Mouse (Mus musculus) midbrain, embryonic 11.5 days (tissue): Measurements from ENCODE around the gene Swi5. TPM values are rescaled to one million over a fixed set of nuclear protein-coding genes. Genes with fewer than 3 reads are reported as not detected.

ENCODE experiments used
- ATAC-seq: fragments of 200-750 bp; cut with Nextera tagmentation; 2 replicates; pipeline ENCODE4 v1.8.0; 2017; ENCODE audit warnings: moderate TSS enrichment, moderate library complexity; ENCODE audit not compliant: low FRiP score
- DNase-seq: peaks from one replicate; pipeline ENCODE4 v3.0.0; 2015; ENCODE audit warnings: low spot score; ENCODE audit errors: missing footprints
- H3K27ac ChIP-seq: fragments of 300-500 bp; sonication (generic); 2 replicates; pipeline ENCODE4 v1.5.1; 2014; ENCODE audit warnings: low read depth, low read length
- H3K27me3 ChIP-seq: fragments of 300-500 bp; sonication (generic); 2 replicates; pipeline ENCODE4 v1.6.1; 2014; ENCODE audit warnings: mild to moderate bottlenecking, low read length, moderate library complexity, mixed read lengths; ENCODE audit not compliant: control insufficient read depth, insufficient read depth
- H3K36me3 ChIP-seq: fragments of 300-500 bp; sonication (generic); 2 replicates; pipeline ENCODE4 v1.6.1; 2014; ENCODE audit warnings: mild to moderate bottlenecking, low read length, moderate library complexity, mixed read lengths; ENCODE audit not compliant: control insufficient read depth, insufficient read depth
- H3K4me1 ChIP-seq: fragments of 300-500 bp; sonication (generic); 2 replicates; pipeline ENCODE4 v1.6.1; 2014; ENCODE audit warnings: low read length; ENCODE audit not compliant: control insufficient read depth, insufficient read depth
- H3K4me2 ChIP-seq: fragments of 300-500 bp; sonication (generic); 2 replicates; pipeline ENCODE4 v1.6.1; 2014; ENCODE audit warnings: mild to moderate bottlenecking, moderate library complexity
- H3K4me3 ChIP-seq: fragments of 300-500 bp; sonication (generic); 2 replicates; pipeline ENCODE4 v1.5.1; 2014; ENCODE audit warnings: low read depth, low read length
- H3K9ac ChIP-seq: fragments of 300-500 bp; sonication (generic); 2 replicates; pipeline ENCODE4 v1.6.1; 2014; ENCODE audit warnings: low read length
- H3K9me3 ChIP-seq: fragments of 300-500 bp; sonication (generic); 2 replicates; pipeline ENCODE4 v1.6.1; 2016; ENCODE audit warnings: low read length; ENCODE audit not compliant: control insufficient read depth
- WGBS: fragments of 180-500 bp; shearing (Covaris S2); extraction: QIAGEN DNeasy Blood & Tissue Kit; methylation state at CpG from one replicate; pipeline ENCODE4 v1.1.7; 2014; 5-methylcytosine and 5-hydroxymethylcytosine counted together
- polyA plus RNA-seq: library from polyadenylated mRNA; unstranded; fragments of >200 nt; fragmentation: Nextera tagmentation; extraction: Ambion mirVana; gene quantifications from 2 replicates; pipeline ENCODE4 v1.2.1, GENCODE M21; 2014

Swi5 gene
- polyA plus RNA-seq, 1 experiment from 2014 or later = 417 TPM

DNA sequence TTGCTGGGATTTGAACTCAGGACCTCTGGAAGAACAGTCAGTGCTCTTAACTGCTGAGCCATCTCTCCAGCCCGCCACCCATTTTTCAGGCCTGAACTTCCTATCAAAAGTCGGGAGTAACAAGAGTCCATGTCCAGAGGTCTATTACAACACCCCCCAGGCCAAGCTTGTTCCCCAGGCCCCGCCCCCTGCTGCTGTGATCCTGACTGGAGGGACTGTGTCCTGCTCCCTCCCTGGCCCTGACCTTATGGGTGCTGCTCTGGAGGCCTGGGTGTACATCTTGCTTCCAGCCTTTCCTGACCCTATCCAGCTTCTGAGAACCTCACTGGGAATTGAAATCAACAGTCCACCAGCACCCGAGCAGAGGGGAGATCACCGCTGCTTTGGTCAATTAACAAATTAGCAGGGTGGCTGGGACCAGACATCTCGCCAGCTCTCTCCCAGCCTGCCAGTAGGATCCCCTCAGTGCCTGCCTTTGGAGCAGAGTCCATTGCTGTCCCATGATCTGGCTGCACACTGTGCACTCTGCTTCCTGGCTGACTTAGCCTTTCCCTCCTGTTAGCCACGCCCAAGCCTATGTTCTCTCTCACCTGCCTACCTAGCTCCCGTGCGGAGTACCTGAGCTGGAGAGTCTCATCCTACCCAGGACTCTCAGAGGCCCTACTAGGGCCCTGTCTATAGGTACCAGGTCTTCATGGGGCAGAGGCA, 33.9 kb upstream of the Swi5 start:
- Histone ChIP-seq H3K9ac (no peak overlapping the region), H3K4me3 (no peak overlapping the region), H3K9me3 (no peaks in the 10 kb centered on the region), H3K4me1 (peaks cover 20% of the 10 kb centered on the region), H3K36me3 (no peaks in the 10 kb centered on the region), H3K27ac (no peak overlapping the region), H3K27me3 (peaks cover 5% of the 10 kb centered on the region; the same call in 1 of the 2 replicates), H3K4me2 (no peak overlapping the region)
- no peak for DNase-seq
- ATAC-seq = no peak
- 78% methylated on average over 9 of the region's 9 CpGs for WGBS

DNA sequence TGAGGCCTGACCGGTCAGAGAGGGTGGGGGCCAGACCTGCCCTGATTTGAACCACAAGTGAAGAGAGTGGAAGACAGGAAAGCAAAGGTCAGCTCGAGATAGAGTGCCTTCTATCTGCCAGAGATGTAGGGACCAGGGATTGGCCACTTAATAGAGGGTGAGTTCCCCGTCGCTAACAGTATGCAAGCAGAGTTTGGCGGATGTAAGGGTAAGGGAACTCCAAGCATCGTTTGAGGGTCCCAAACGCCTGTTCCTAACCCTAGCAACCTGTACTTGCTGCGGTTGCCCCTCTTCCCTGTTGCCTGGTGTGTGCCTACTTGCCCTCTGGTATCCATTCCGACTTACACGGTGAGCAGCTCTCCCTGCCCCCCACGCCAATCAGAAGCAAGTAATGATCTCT, 32.8 kb upstream of the Swi5 start:
- no peaks in the 10 kb centered on the region for H3K36me3 ChIP-seq
- H3K27ac ChIP-seq = no peak overlapping the region
- no peak overlapping the region for H3K9ac ChIP-seq
- H3K27me3 ChIP-seq = peaks cover 6% of the 10 kb centered on the region
- no peak overlapping the region for H3K4me3 ChIP-seq
- 75% methylated on average over 11 of the region's 11 CpGs for WGBS
- H3K9me3 ChIP-seq = no peaks in the 10 kb centered on the region
- DNase-seq (no peak), ATAC-seq (no peak)
- peaks cover 24% of the 10 kb centered on the region for H3K4me1 ChIP-seq
- H3K4me2 ChIP-seq = no peak overlapping the region

DNA sequence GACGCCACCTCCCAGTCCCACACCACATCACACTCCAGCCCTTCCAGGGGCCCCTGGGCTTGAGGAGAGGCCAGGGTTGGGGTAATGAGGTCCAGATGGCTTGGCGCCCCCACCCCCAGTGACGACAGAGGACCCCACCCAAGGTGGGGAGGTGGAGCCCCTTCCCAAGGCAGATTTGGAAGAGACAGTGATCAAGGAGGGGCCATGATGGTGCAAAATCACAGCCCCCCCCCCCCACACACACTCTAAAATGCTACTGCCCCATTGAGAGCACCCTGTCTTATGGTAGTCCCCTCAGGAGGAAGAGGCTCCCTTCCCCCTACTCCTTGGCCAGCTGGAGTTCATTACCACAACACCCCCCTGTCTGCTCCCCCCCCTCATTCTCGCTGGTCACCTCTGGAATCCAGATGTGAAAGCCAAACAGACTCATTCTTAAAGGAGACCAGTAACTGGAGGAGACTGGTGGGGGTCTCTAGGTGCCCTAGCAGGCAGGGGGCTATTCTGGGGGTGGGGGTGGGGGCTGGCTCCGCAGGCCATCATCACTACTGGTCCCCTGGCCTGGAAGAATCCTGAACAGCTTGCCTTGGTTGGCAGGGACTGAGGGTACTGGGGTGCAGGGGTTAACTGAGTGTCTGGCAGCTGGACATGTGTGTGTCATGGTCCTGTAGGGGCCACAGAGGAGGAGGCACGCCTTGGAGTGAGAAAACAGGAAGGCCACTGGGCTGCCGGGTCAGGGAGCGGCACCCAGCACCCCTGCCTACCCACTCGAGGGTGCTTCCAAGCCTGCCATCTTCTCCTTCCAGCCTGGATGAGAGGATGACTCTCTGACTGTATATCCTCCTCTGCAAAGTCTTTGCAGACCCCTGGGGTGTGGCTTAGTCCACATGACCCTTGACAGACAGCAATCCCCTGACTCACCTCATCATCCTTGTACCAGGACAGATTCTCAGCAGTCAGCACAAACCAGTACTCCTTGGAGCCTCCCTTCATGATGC, 32.0 kb upstream of the Swi5 start:
- ATAC-seq (no peak), DNase-seq (no peak)
- H3K27me3 ChIP-seq = peaks cover 8% of the 10 kb centered on the region
- H3K4me3 ChIP-seq = no peak overlapping the region
- H3K9me3 ChIP-seq = no peaks in the 10 kb centered on the region
- no peak overlapping the region for H3K4me2 ChIP-seq
- H3K27ac ChIP-seq = no peak overlapping the region
- H3K36me3 ChIP-seq = no peaks in the 10 kb centered on the region
- 53% methylated on average over 9 of the region's 9 CpGs for WGBS
- H3K9ac ChIP-seq = no peak overlapping the region
- H3K4me1 ChIP-seq = peaks cover 28% of the 10 kb centered on the region

DNA sequence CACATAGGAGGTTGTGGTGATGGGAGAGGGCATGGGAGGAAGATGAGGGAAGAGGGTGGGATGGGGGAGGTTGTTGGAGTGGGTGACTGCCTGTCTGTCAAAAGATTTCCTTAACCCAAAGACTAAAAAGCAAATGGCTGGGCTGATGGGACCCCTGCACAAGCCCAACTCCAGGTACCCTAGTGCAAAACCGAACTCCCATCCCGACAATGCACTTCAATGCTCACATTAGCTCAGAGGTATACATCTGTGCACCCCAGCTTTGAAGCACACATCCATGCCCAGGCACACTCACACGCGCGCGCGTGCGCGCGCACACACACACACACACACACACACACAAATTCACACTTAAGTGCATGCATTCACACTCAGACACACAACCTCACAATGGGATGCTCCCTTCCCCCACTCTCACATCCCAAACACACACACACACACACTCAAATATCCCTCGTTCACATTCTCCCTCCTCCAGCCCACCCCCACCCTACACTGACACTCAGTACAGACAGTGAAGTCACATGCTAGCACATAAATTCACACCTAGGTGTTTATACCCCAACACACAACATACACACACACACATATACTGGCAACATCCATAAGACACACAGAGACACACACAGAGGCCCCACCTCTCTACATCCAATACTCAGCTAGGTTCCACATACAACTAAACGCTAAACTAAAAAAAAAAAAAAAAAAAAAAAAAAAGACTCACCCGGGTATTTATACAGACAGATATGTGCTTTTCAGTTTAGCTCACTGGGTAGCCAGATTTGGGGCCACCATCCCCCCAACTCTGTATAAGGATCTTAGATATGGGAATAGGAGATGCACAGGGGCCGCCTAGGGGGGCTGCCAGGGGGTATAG, 31.1 kb upstream of the Swi5 start:
- no peaks in the 10 kb centered on the region for H3K9me3 ChIP-seq
- H3K27ac ChIP-seq = no peak overlapping the region
- H3K27me3 ChIP-seq = peaks cover 8% of the 10 kb centered on the region
- H3K9ac ChIP-seq = no peak overlapping the region; the same call in 1 of the 2 replicates
- ATAC-seq (no peak), DNase-seq (peak; percentile 81)
- H3K4me3 ChIP-seq = no peak overlapping the region
- WGBS = 76% methylated on average over 14 of the region's 14 CpGs
- peaks cover 28% of the 10 kb centered on the region for H3K4me1 ChIP-seq
- no peaks in the 10 kb centered on the region for H3K36me3 ChIP-seq
- H3K4me2 ChIP-seq = peak overlapping the region; percentile 37

DNA sequence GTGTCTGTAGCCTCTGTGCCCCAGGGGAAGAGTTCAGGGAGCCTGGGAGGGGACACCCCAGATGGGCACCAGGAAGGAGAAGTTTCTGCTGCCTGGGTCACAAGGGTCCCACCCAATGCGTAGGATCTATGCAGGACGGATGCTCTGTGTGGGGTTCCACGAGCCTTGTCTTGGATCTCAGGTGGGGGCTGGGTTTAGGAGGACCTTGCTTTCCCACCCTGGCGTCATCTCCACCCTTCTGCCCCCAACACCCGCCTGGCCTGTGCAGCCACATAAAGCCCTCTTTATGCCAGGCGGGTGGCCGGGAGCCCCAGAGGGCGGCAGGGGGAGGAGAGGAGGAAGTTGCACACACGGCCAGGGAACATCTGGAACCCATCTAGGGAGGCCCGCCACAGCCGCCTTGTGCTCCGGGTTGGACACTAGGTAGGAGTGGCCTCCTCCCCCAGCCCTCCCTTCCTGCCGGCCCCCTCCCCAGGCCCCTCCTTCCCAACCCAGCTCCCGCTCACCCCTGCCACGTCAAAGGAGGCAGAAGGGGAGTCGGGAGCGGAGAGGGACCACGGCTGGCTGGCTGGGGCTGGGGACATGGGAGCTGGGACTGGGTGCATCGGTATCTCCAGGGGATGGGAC, 30.0 kb upstream of the Swi5 start:
- H3K27me3 ChIP-seq = peaks cover 8% of the 10 kb centered on the region
- no peaks in the 10 kb centered on the region for H3K36me3 ChIP-seq
- 14% methylated on average over 19 of the region's 19 CpGs for WGBS
- DNase-seq (peak; percentile 91), ATAC-seq (peak; percentile 56)
- peak overlapping the region; percentile 13 for H3K4me3 ChIP-seq
- no peaks in the 10 kb centered on the region for H3K9me3 ChIP-seq
- peak overlapping the region; percentile 37 for H3K4me2 ChIP-seq
- peaks cover 22% of the 10 kb centered on the region for H3K4me1 ChIP-seq
- H3K27ac ChIP-seq = no peak overlapping the region
- H3K9ac ChIP-seq = peak overlapping the region; percentile 49

DNA sequence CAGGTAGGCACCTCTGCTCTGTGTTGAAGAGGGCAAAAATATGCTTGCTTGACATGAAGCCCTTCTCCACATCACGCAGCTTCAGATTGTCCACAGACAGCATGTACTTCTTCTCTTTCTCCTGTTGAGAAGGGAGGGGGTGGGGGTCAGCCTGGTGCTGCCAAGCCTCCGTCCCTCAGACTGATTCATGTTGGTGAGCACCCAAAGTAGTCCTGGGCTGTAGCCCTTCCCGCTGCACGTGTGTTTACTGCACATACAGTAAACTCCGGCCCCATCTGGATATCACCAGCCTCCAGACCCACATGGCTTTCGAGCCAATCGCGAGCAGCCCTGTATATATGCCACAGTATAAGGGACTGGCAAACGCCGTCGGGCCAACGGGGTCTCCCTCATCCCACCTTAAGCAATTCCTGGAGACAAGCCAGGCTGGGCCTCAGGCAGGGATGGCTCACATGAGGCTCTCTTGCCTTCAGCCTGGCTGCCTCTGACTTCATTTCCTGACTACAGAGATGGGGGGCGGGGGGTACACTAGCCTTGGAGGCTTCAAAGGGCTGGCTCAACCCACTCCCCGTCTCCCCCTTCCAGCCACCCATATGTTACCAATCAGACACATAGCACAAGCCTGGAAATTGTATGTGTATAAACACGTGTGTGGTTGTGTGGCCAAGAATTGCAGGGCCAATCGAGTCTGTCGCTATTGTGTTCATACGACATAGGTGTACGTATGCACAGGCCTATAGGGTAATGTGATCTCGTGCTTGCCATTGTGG, 29.2 kb upstream of the Swi5 start:
- Histone ChIP-seq H3K27ac (no peak overlapping the region; the same call in 1 of the 2 replicates), H3K27me3 (peaks cover 8% of the 10 kb centered on the region), H3K9me3 (no peaks in the 10 kb centered on the region), H3K4me1 (peaks cover 21% of the 10 kb centered on the region), H3K9ac (no peak overlapping the region), H3K4me3 (no peak overlapping the region), H3K36me3 (no peaks in the 10 kb centered on the region), H3K4me2 (no peak overlapping the region)
- 79% methylated on average over 20 of the region's 20 CpGs for WGBS
- peak; percentile 87 for DNase-seq
- no peak for ATAC-seq

DNA sequence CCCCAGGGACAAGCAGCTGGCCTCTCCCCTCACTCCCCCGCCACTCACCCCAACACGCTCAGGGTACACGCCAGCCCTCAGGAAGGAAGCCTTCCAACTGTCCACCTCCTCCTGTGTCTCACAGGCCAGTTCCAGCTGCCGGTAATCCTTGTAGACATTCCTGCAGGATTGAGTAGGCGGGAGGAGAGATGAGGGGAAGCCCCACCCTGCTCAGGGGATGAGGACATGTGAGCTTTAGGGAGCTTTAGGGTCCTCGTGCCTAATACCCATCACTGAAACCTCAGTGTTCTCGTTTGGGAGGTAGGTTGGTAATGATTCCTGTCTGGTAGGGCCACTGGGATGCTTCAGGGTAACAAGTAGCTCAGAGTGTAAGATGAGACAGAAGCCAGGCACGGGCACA, 27.9 kb upstream of the Swi5 start:
- Histone ChIP-seq H3K4me1 (peaks cover 29% of the 10 kb centered on the region), H3K9ac (no peak overlapping the region; the same call in 1 of the 2 replicates), H3K27ac (0 out of 2 replicates have a peak overlapping the region, but pooled peaks have one; percentile 1), H3K9me3 (no peaks in the 10 kb centered on the region), H3K4me3 (no peak overlapping the region), H3K36me3 (no peaks in the 10 kb centered on the region), H3K27me3 (peaks cover 8% of the 10 kb centered on the region), H3K4me2 (no peak overlapping the region)
- DNase-seq = peak; percentile 83
- WGBS = 8% methylated on average over 8 of the region's 8 CpGs
- no peak for ATAC-seq

DNA sequence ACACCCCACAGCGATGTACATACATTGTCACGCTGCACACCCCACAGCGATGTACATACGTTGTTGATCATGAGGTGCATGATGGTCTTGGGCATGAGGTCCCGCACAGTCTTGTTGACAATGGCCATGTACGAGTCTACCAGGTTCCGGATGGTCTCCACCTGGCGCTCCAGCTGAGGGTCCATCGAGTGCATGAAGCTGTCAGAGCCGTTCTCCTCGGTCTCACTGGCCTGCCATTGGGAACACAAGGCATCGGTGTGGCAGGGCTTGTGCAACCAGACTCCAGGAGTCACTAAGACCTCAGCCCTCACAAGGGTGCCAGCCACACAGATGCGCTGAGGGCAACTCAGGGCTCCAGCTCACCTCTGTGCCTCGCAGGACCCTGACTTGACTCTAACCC, 27.0 kb upstream of the Swi5 start:
- ATAC-seq (no peak), DNase-seq (peak; percentile 68)
- Histone ChIP-seq H3K36me3 (peaks cover 2% of the 10 kb centered on the region; the same call in 1 of the 2 replicates), H3K27ac (no peak overlapping the region), H3K9me3 (no peaks in the 10 kb centered on the region), H3K4me1 (peaks cover 29% of the 10 kb centered on the region), H3K27me3 (peaks cover 8% of the 10 kb centered on the region), H3K4me2 (no peak overlapping the region), H3K4me3 (no peak overlapping the region), H3K9ac (no peak overlapping the region)
- 95% methylated on average over 14 of the region's 14 CpGs for WGBS
